Mouse (Mus musculus) kidney, adult 2 months (tissue): Measurements from ENCODE around the gene Ephb4. TPM values are rescaled to one million over a fixed set of nuclear protein-coding genes. Genes with fewer than 3 reads are reported as not detected.

Experiments used
- DNase-seq: peaks from one replicate; pipeline ENCODE4 v3.0.0; 2021
- H3K27ac ChIP-seq: fragments of 200-500 bp; 2 replicates; pipeline ENCODE4 v1.5.1; 2012; ENCODE audit warnings: low read depth, low read length, control low read depth, inconsistent platforms; ENCODE audit not compliant: insufficient read depth
- H3K27me3 ChIP-seq: fragments of 200-500 bp; replicated peaks from 2 replicates; pipeline ENCODE4 v1.6.1; 2012; ENCODE audit warnings: mild to moderate bottlenecking, moderate library complexity, low read length, inconsistent platforms; ENCODE audit not compliant: control insufficient read depth, insufficient read depth
- H3K36me3 ChIP-seq: fragments of 200-500 bp; 2 replicates; pipeline ENCODE4 v1.6.1; 2012; ENCODE audit warnings: mild to moderate bottlenecking, moderate library complexity, low read length, inconsistent platforms; ENCODE audit not compliant: control insufficient read depth, insufficient read depth
- H3K4me1 ChIP-seq: fragments of 200-500 bp; 2 replicates; pipeline ENCODE4 v1.6.1; 2011; ENCODE audit warnings: low read length; ENCODE audit not compliant: control insufficient read depth, insufficient read depth
- H3K4me3 ChIP-seq: fragments of 200-500 bp; 2 replicates; pipeline ENCODE4 v1.5.1; 2011; ENCODE audit warnings: mild to moderate bottlenecking, low read depth, low read length, control low read depth; ENCODE audit not compliant: insufficient read depth
- CTCF ChIP-seq: fragments of 200-500 bp; conservative IDR thresholded peaks from 2 replicates; pipeline ENCODE4 v1.5.1; 2011; ENCODE audit warnings: low read depth, mild to moderate bottlenecking, control low read depth, low read length, moderate library complexity, mixed read lengths; ENCODE audit not compliant: insufficient read depth, insufficient read length
- POLR2A ChIP-seq: fragments of 200-500 bp; IDR thresholded peaks from one replicate; pipeline ENCODE4 v1.6.1; 2011; ENCODE audit warnings: low read depth, low read length, control low read depth
- WGBS: fragments of 180-500 bp; shearing (Covaris S2); methylation state at CpG from one replicate; pipeline ENCODE4 v1.1.7; 2018; 5-methylcytosine and 5-hydroxymethylcytosine counted together
- polyA plus RNA-seq: library from polyadenylated mRNA; depleted of rRNA; stranded (reverse); fragments of >200 nt; gene quantifications from 2 replicates; pipeline ENCODE4 v1.2.3, GENCODE M21; 2012; rRNA removed

The Ephb4 gene
- polyA plus RNA-seq, 1 experiment, result 49.1 TPM

- WGBS, result 72% methylated on average over 6 of the region's 6 CpGs
- TF ChIP-seq CTCF, result no peak
- no peak for TF ChIP-seq POLR2A
- no peak for DNase-seq
- H3K27ac ChIP-seq, result no peak overlapping the region
- H3K4me3 ChIP-seq, result no peak overlapping the region
- H3K36me3 ChIP-seq, result no peaks in the 10 kb centered on the region
- no peaks in the 10 kb centered on the region for H3K27me3 ChIP-seq
- no peaks in the 10 kb centered on the region for H3K4me1 ChIP-seq
Observed at GRCm38 (mm10) chr5:137409451-137409850, 59.5 kb downstream of the Ephb4 start.

DNA sequence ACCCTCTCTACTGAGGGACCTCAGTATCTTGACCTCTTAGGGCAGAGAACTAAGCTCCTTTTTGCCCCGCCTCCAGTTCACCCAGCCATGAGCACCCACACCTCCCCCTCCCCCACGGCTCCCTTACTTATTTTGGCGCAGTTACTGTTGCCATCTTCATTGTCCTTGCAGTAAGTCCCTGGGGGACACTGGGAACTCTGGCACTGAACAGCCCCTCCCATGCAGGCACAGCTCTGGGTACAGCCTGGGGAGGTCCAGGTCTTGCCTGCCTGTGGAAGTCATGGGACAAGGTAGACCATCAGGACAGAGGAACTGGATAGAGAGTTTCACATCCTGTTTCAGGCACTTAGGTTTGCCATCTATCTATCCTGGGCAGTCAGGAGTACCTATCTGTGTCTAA is 60.2 kb downstream of the Ephb4 start:
- no peak for DNase-seq
- H3K4me1 ChIP-seq, result no peaks in the 10 kb centered on the region
- no peak overlapping the region for H3K4me3 ChIP-seq
- TF ChIP-seq CTCF (no peak), POLR2A (no peak)
- 74% methylated on average over 3 of the region's 3 CpGs for WGBS
- no peak overlapping the region for H3K27ac ChIP-seq
- no peaks in the 10 kb centered on the region for H3K36me3 ChIP-seq
- H3K27me3 ChIP-seq, result no peaks in the 10 kb centered on the region

DNA sequence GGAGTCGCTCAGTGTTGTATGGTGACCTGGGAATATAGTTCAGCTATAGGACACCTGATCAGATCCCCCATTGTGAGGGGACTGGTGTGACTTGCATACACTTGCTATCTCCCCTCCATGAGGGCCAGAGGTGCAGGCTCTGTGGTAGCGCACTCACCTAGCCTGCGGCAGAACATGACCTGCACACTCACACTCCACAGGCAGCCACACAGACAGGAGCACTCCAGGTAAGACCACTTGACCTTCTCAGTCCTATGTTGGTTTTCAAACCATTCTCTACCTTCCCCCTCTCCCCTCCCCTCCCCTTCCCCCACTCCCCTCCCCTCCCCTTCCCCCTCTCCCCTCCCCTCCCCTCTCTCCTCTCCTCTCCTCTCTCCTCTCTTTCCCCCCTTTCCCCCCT is 60.6 kb downstream of the Ephb4 start:
- WGBS, result 85% methylated on average over 3 of the region's 3 CpGs
- Histone ChIP-seq H3K27ac (no peak overlapping the region), H3K36me3 (no peaks in the 10 kb centered on the region), H3K4me3 (no peak overlapping the region), H3K4me1 (no peaks in the 10 kb centered on the region), H3K27me3 (no peaks in the 10 kb centered on the region)
- TF ChIP-seq POLR2A (no peak), CTCF (no peak)
- DNase-seq, result no peak

- no peak overlapping the region for H3K4me3 ChIP-seq
- WGBS, result 70% methylated on average over 8 of the region's 8 CpGs
- H3K36me3 ChIP-seq, result no peaks in the 10 kb centered on the region
- no peak overlapping the region for H3K27ac ChIP-seq
- DNase-seq, result no peak
- H3K27me3 ChIP-seq, result no peaks in the 10 kb centered on the region
- TF ChIP-seq POLR2A (no peak), CTCF (no peak)
- no peaks in the 10 kb centered on the region for H3K4me1 ChIP-seq
Observed at GRCm38 (mm10) chr5:137411235-137411634, 61.3 kb downstream of the Ephb4 start.

DNA sequence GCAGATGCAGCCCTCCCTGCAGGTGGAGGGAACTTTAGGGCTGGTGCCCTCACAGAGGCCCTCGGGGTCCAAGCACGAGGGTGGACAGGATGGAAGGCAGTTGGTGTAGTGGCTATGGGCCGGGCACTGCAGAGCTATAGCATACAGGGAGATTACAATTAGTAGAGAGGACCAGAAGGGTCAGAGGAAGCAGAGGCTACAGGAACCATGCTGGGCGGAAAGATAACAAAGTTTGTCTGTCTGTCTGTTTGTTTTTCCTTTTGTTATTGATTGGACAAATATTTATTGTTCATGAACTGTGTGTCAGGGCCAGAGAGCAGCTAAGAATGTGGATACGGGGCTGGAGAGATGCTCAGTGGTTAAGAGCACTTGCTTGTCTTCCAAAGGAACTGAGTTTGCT is 64.3 kb downstream of the Ephb4 start:
- no peaks in the 10 kb centered on the region for H3K27me3 ChIP-seq
- no peak for DNase-seq
- 51% methylated on average over 5 of the region's 5 CpGs for WGBS
- no peaks in the 10 kb centered on the region for H3K4me1 ChIP-seq
- no peak for TF ChIP-seq CTCF
- no peak for TF ChIP-seq POLR2A
- no peak overlapping the region for H3K4me3 ChIP-seq
- no peak overlapping the region for H3K27ac ChIP-seq
- H3K36me3 ChIP-seq, result no peaks in the 10 kb centered on the region

- Histone ChIP-seq H3K36me3 (no peaks in the 10 kb centered on the region), H3K27ac (no peak overlapping the region), H3K4me3 (no peak overlapping the region), H3K4me1 (no peaks in the 10 kb centered on the region), H3K27me3 (no peaks in the 10 kb centered on the region)
- peak; percentile 32 for DNase-seq
- 71% methylated on average over 9 of the region's 9 CpGs for WGBS
- no peak for TF ChIP-seq CTCF
Observed at GRCm38 (mm10) chr5:137419105-137419504, 69.2 kb downstream of the Ephb4 start.

GRCm38 (mm10) chr5:137419841-137420240 is 69.9 kb downstream of the Ephb4 start:
- WGBS, result 84% methylated on average over 4 of the region's 4 CpGs
- Histone ChIP-seq H3K27me3 (no peaks in the 10 kb centered on the region), H3K4me1 (no peaks in the 10 kb centered on the region), H3K36me3 (no peaks in the 10 kb centered on the region), H3K4me3 (no peak overlapping the region), H3K27ac (no peak overlapping the region)
- no peak for TF ChIP-seq POLR2A
- TF ChIP-seq CTCF, result no peak
- no peak for DNase-seq

- H3K4me1 ChIP-seq, result no peaks in the 10 kb centered on the region
- H3K4me3 ChIP-seq, result no peak overlapping the region
- no peak for DNase-seq
- no peak for TF ChIP-seq POLR2A
- TF ChIP-seq CTCF, result no peak
- H3K36me3 ChIP-seq, result no peaks in the 10 kb centered on the region
- 36% methylated on average over 6 of the region's 6 CpGs for WGBS
- H3K27me3 ChIP-seq, result no peaks in the 10 kb centered on the region
- no peak overlapping the region for H3K27ac ChIP-seq
Observed at GRCm38 (mm10) chr5:137425648-137426047, 75.7 kb downstream of the Ephb4 start.

Other genes with a start within 250 kb of the Ephb4 start
- gene Trim56, start 233.9 kb upstream of the Ephb4 start, polyA plus RNA-seq, result 10.2 and 14.4 TPM in 2 replicates
- not detected in 2 replicates for gene Muc3, start 200.8 kb upstream of the Ephb4 start, polyA plus RNA-seq
- gene Muc3a, start 137.7 kb upstream of the Ephb4 start, polyA plus RNA-seq, result 0.15 and 0.20 TPM in 2 replicates
- gene Ache, start 62.6 kb upstream of the Ephb4 start, polyA plus RNA-seq, result 4.7 and 5.1 TPM in 2 replicates
- gene Ufsp1, start 55.5 kb upstream of the Ephb4 start, polyA plus RNA-seq, result 17.3 and 18.4 TPM in 2 replicates
- 83.0 and 86.9 TPM in 2 replicates for gene Srrt, start 42.4 kb upstream of the Ephb4 start, polyA plus RNA-seq
- gene Trip6, start 35.7 kb upstream of the Ephb4 start, polyA plus RNA-seq, result 53.2 and 60.2 TPM in 2 replicates
- gene Slc12a9, start 16.5 kb upstream of the Ephb4 start, polyA plus RNA-seq, result 21.6 and 25.9 TPM in 2 replicates
- 0.16 and 0.19 TPM in 2 replicates for gene Zan, start 127.0 kb downstream of the Ephb4 start, polyA plus RNA-seq
- 38.9 and 39.1 TPM in 2 replicates for gene Pop7, start 152.4 kb downstream of the Ephb4 start, polyA plus RNA-seq
- gene Gigyf1, start 168.4 kb downstream of the Ephb4 start, polyA plus RNA-seq, result 24.4 and 26.9 TPM in 2 replicates
- 0.38 TPM in 1 of 2 replicates, not detected in the other for gene Epo, start 183.1 kb downstream of the Ephb4 start, polyA plus RNA-seq
- 645 and 701 TPM in 2 replicates for gene Gnb2, start 183.4 kb downstream of the Ephb4 start, polyA plus RNA-seq
- gene Actl6b, start 203.4 kb downstream of the Ephb4 start, polyA plus RNA-seq, result 0.12 and 0.16 TPM in 2 replicates
- gene Tfr2, start 219.7 kb downstream of the Ephb4 start, polyA plus RNA-seq, result 1.2 and 1.7 TPM in 2 replicates